Mouse (Mus musculus) testis, postnatal 14 days (tissue): ENCODE results near the gene Anapc7.
"Not testable (repeated sequence)": the region's sequence is repeated elsewhere in the genome, so short reads cannot be mapped to it uniquely, and the experiment has no call there.

ENCODE experiments used
- DNase-seq: peaks from one replicate; pipeline ENCODE4 v3.0.0; 2021; ENCODE audit warnings: low spot score

The Anapc7 gene

GRCm38 (mm10) chr5:122405537-122405936, 16.0 kb upstream of the Anapc7 start:
- no peak for DNase-seq

GRCm38 (mm10) chr5:122409692-122410645, 11.5 kb upstream of the Anapc7 start:
- DNase-seq: peak; percentile 59

GRCm38 (mm10) chr5:122411892-122412291, 9.6 kb upstream of the Anapc7 start:
- DNase-seq: no peak

- peak; percentile 42 for DNase-seq
These were observed 8.7 kb upstream of the Anapc7 start for GRCm38 (mm10) chr5:122412826-122413225.

GRCm38 (mm10) chr5:122414351-122414750, 7.1 kb upstream of the Anapc7 start:
- no peak for DNase-seq

- DNase-seq: no peak
These were observed 6.0 kb upstream of the Anapc7 start for GRCm38 (mm10) chr5:122415465-122415864.

GRCm38 (mm10) chr5:122420676-122421075, 817 bp upstream of the Anapc7 start:
- DNase-seq: not testable (repeated sequence)

GRCm38 (mm10) chr5:122422071-122422964, 825 bp downstream of the Anapc7 start:
- DNase-seq: peak; percentile 88

- no peak for DNase-seq
These were observed 1.6 kb downstream of the Anapc7 start for GRCm38 (mm10) chr5:122423083-122423482.

- DNase-seq: no peak
These were observed 4.1 kb downstream of the Anapc7 start for GRCm38 (mm10) chr5:122425550-122425949.

GRCm38 (mm10) chr5:122430036-122430775, 8.7 kb downstream of the Anapc7 start:
- DNase-seq: no peak

GRCm38 (mm10) chr5:122431221-122431620, 9.7 kb downstream of the Anapc7 start:
- no peak for DNase-seq

GRCm38 (mm10) chr5:122434541-122434940, 13.0 kb downstream of the Anapc7 start:
- DNase-seq: no peak

GRCm38 (mm10) chr5:122439400-122440094, 18.1 kb downstream of the Anapc7 start:
- DNase-seq: no peak

- peak; percentile 43 for DNase-seq
These were observed 18.7 kb downstream of the Anapc7 start for GRCm38 (mm10) chr5:122440095-122440630.

GRCm38 (mm10) chr5:122444492-122444891, 23.0 kb downstream of the Anapc7 start:
- DNase-seq: no peak

- DNase-seq: no peak
These were observed 23.6 kb downstream of the Anapc7 start for GRCm38 (mm10) chr5:122445051-122445610.

- no peak for DNase-seq
These were observed 26.4 kb downstream of the Anapc7 start for GRCm38 (mm10) chr5:122447857-122448256.

- DNase-seq: no peak
These were observed 27.4 kb downstream of the Anapc7 start for GRCm38 (mm10) chr5:122448869-122449268.

- DNase-seq: no peak
These were observed 28.5 kb downstream of the Anapc7 start for GRCm38 (mm10) chr5:122449946-122450345.

- no peak for DNase-seq
These were observed 29.4 kb downstream of the Anapc7 start for GRCm38 (mm10) chr5:122450913-122451317.
